Mouse (Mus musculus) cerebellum, adult 2 months (tissue): ENCODE data around the gene Lzic. TPM values are rescaled to one million over a fixed set of nuclear protein-coding genes. Genes with fewer than 3 reads are reported as not detected.
A peak's percentile ranks its signal among the peaks of the same experiment; 100 is the strongest.

ENCODE experiments used
- DNase-seq, 2 experiments: peaks; one replicate each; pipeline ENCODE4 v3.0.0; 2021
- H3K27ac ChIP-seq: fragments of 200-500 bp; 2 replicates; pipeline ENCODE4 v1.5.1; 2012; ENCODE audit warnings: low read length, control low read depth, inconsistent platforms; ENCODE audit not compliant: insufficient read depth
- H3K27me3 ChIP-seq: fragments of 200-500 bp; 2 replicates; pipeline ENCODE4 v1.6.1; 2012; ENCODE audit warnings: inconsistent platforms, mild to moderate bottlenecking, low read length, moderate library complexity; ENCODE audit not compliant: control insufficient read depth, insufficient read depth
- H3K4me1 ChIP-seq: fragments of 200-500 bp; 2 replicates; pipeline ENCODE4 v1.6.1; 2011; ENCODE audit warnings: low read length; ENCODE audit not compliant: control insufficient read depth, insufficient read depth
- H3K4me3 ChIP-seq: fragments of 200-500 bp; replicated peaks from 2 replicates; pipeline ENCODE3; 2011; ENCODE audit warnings: mild to moderate bottlenecking, low read depth, low read length, control low read depth; ENCODE audit not compliant: insufficient read depth
- CTCF ChIP-seq: fragments of 200-500 bp; IDR thresholded peaks from 2 replicates; pipeline ENCODE4 v1.5.1; 2011; ENCODE audit warnings: low read depth, mild to moderate bottlenecking, control low read depth, low read length, moderate library complexity, borderline replicate concordance; ENCODE audit not compliant: insufficient read depth
- POLR2A ChIP-seq: fragments of 200-500 bp; IDR thresholded peaks from 2 replicates; pipeline ENCODE4 v1.6.1; 2011; ENCODE audit warnings: low read length, control low read depth, borderline replicate concordance; ENCODE audit not compliant: insufficient read depth
- WGBS: fragments of 180-500 bp; shearing (Covaris S2); methylation state at CpG from one replicate; pipeline ENCODE4 v1.1.7; 2018; 5-methylcytosine and 5-hydroxymethylcytosine counted together
- polyA plus RNA-seq: library from polyadenylated mRNA; depleted of rRNA; stranded (reverse); fragments of >200 nt; gene quantifications from 2 replicates; pipeline ENCODE4 v1.2.3, GENCODE M21; 2012; rRNA removed

The Lzic gene
- polyA plus RNA-seq, result 14.2 and 15.3 TPM in 2 replicates

- peak; percentile 92 to 94 for DNase-seq
- TF ChIP-seq CTCF (no peak), POLR2A (peak; percentile 60; the same call in 1 of the 2 replicates)
- Histone ChIP-seq H3K4me1 (no peaks in the 10 kb centered on the region; the same call in 1 of the 2 replicates), H3K27me3 (no peaks in the 10 kb centered on the region), H3K4me3 (peak within 1 kb of the TSS; percentile 90), H3K27ac (peak within 1 kb of the TSS; percentile 86)
- under 1% methylated on average over 60 of the region's 60 CpGs for WGBS
These were observed at the start of gene Lzic, which contains the start of gene Nmnat1 for GRCm38 (mm10) chr4:149485053-149485824. Lzic (plus strand) TSS chr4:149485229. Nmnat1 (minus strand) TSS chr4:149485202.

- Histone ChIP-seq H3K4me1 (no peaks in the 10 kb centered on the region), H3K4me3 (no peak overlapping the region), H3K27ac (no peak overlapping the region), H3K27me3 (no peaks in the 10 kb centered on the region)
- no peak for TF ChIP-seq CTCF
- TF ChIP-seq POLR2A, result no peak
- 42% methylated on average over 8 of the region's 8 CpGs for WGBS
- no peak for DNase-seq
These were observed 44.5 kb upstream of the Lzic start for GRCm38 (mm10) chr4:149440576-149440975.

- Histone ChIP-seq H3K27ac (no peak overlapping the region), H3K27me3 (no peaks in the 10 kb centered on the region), H3K4me1 (peaks cover 4% of the 10 kb centered on the region), H3K4me3 (no peak overlapping the region)
- TF ChIP-seq CTCF (no peak), POLR2A (no peak)
- DNase-seq, result no peak
- WGBS, result 59% methylated on average over 3 of the region's 3 CpGs
These were observed 42.6 kb upstream of the Lzic start for GRCm38 (mm10) chr4:149442436-149442835.

GRCm38 (mm10) chr4:149444465-149444864 is 40.6 kb upstream of the Lzic start:
- DNase-seq, result no peak
- H3K27ac ChIP-seq, result no peak overlapping the region
- 38% methylated on average over 1 of the region's 1 CpGs for WGBS
- no peaks in the 10 kb centered on the region for H3K27me3 ChIP-seq
- no peak overlapping the region for H3K4me3 ChIP-seq
- TF ChIP-seq POLR2A, result no peak
- TF ChIP-seq CTCF, result no peak
- peaks cover 4% of the 10 kb centered on the region for H3K4me1 ChIP-seq

- H3K4me3 ChIP-seq, result peak overlapping the region; percentile 45
- H3K4me1 ChIP-seq, result peaks cover 4% of the 10 kb centered on the region
- TF ChIP-seq POLR2A (peak; percentile 43; the same call in 1 of the 2 replicates), CTCF (peak; percentile 84)
- H3K27me3 ChIP-seq, result no peaks in the 10 kb centered on the region
- peak overlapping the region; percentile 80 for H3K27ac ChIP-seq
- WGBS, result under 1% methylated on average over 36 of the region's 36 CpGs
- peak; percentile 91 to 93 for DNase-seq
These were observed 39.9 kb upstream of the Lzic start for GRCm38 (mm10) chr4:149444964-149445701.

GRCm38 (mm10) chr4:149445868-149446267 is 39.2 kb upstream of the Lzic start:
- DNase-seq, result peak; percentile 41 to 51
- 19% methylated on average over 11 of the region's 11 CpGs for WGBS
- no peaks in the 10 kb centered on the region for H3K27me3 ChIP-seq

GRCm38 (mm10) chr4:149446309-149446708 is 38.7 kb upstream of the Lzic start:
- WGBS, result 81% methylated on average over 1 of the region's 1 CpGs
- no peak for DNase-seq
- H3K27me3 ChIP-seq, result no peaks in the 10 kb centered on the region
- TF ChIP-seq POLR2A, result no peak
- TF ChIP-seq CTCF, result no peak
- peaks cover 4% of the 10 kb centered on the region for H3K4me1 ChIP-seq
- H3K27ac ChIP-seq, result peak overlapping the region; percentile 80
- no peak overlapping the region for H3K4me3 ChIP-seq

More at GRCm38 (mm10) chr4:149445868-149446267, 39.2 kb upstream of the Lzic start:
- H3K27ac ChIP-seq, result peak overlapping the region; percentile 80
- H3K4me1 ChIP-seq, result peaks cover 4% of the 10 kb centered on the region
- H3K4me3 ChIP-seq, result no peak overlapping the region
- TF ChIP-seq POLR2A, result no peak
